Mouse (Mus musculus) urinary bladder, postnatal 14 days (tissue): ENCODE results near the gene Cyth3.

Source experiments
- DNase-seq: peaks from one replicate; pipeline ENCODE4 v3.0.0; 2021; ENCODE audit warnings: low spot score

Gene Cyth3

DNA sequence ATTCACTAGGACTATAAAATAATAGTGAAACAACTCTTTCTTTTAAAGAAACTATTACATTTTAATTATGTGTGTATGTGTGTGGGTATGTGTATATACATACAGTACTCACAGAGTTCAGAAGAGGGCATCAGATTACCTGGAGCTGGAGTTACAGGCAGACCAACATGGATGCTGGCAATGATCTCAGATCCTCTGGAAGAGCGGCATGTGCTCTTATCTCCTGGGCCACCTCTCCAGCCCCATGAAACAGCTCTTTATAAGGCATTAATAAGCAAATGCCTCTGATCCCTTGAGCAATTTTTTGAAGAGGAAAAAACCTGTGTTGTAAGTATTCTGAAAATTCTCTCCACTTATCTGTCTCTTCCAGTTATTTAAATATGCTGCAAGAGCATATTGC, 43.8 kb downstream of the Cyth3 start:
- DNase-seq = no peak

DNA sequence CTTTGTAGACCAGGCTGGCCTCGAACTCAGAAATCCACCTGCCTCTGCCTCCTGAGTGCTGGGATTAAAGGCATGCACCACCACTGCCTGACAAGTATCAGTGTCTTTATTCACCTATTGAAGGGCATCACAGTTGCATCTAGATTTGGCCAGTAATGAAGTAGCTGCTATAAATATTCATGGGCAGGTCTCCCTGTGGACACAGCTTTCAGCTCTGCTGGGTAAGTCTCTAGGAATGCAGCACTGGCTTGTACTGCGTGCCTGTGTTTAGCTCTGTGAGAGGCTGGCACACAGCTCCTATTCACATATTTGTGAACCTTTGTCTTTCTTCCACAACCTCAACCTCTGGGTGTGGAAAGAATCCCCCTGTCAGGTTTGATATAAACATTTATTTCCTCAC, 46.6 kb downstream of the Cyth3 start:
- DNase-seq = peak; percentile 34

DNA sequence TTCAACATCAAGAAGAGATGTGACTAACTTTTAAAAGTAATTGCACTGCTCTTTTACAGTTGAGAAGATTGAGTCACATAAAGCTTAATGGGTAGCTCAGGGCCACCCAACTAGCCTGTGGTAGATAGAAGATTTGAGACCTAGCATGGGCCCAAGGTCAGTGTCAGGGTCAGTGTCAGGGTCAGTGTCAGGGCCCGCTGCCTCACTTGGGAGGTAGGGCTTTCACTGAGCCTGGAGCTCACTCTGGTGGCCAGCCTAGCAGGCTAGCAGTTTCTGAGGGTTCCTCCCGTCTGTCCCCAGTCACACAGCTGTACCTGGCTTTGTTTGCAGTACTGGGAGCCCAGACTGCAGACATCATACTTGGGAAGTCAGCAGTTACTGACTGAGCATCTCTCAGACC, 47.1 kb downstream of the Cyth3 start:
- no peak for DNase-seq

DNA sequence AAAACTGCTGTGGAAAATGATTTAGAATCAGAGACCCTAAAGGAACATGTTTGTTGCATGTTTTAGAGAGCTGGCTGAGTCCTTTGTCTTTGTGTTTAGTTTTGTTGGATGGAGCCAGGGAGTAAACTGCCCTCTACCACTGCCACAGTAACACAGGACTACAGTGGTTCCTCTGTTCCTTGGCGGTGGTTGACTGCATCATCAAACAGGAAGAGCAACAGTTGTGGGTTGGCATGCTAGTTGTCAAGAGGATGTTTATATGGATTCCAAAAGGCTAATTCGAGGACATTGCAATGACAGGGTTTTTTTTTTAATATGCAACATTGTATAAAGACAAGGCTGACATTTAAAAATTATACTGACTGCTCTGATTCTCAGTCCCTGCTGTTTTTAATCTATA, 47.6 kb downstream of the Cyth3 start:
- DNase-seq = no peak

DNA sequence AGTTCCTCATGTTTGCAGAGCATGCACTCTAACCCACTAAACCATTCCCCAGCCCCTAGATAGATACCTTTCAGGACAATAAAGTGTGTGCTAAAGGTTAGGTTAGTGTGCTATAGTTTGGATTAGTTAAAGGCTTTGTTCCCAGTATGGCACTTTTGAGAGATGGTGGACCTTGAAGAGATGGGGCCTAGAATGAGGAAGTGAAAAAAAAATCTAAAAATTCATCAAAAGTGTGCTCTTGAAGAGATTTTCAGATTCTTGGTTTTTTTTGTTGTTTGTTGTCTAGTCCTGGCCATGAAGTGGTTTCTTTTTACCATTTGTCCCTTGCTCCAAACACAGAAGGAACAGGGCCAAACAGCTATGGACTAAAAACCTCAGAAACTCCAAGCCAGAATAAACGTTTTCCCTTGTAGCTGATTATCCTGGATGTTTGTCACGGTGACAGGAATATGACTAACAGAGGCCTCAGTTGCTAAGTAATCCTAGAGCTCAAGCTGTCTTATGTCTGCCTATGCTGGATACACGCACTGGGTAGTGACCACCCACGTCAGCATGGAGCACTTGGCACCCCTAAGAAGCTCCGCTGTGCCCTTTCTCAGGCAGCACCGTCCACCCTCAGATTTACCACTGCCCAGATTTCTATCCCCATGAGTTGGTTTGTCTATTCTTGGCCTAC, 48.6 kb downstream of the Cyth3 start:
- no peak for DNase-seq

- DNase-seq = no peak
Measured at GRCm38 (mm10) chr5:143674576-143674975, 52.3 kb downstream of the Cyth3 start.

GRCm38 (mm10) chr5:143676218-143676985, 54.2 kb downstream of the Cyth3 start:
- no peak for DNase-seq

GRCm38 (mm10) chr5:143677363-143677762, 55.1 kb downstream of the Cyth3 start:
- no peak for DNase-seq

GRCm38 (mm10) chr5:143678634-143679271, 56.5 kb downstream of the Cyth3 start:
- no peak for DNase-seq

DNA sequence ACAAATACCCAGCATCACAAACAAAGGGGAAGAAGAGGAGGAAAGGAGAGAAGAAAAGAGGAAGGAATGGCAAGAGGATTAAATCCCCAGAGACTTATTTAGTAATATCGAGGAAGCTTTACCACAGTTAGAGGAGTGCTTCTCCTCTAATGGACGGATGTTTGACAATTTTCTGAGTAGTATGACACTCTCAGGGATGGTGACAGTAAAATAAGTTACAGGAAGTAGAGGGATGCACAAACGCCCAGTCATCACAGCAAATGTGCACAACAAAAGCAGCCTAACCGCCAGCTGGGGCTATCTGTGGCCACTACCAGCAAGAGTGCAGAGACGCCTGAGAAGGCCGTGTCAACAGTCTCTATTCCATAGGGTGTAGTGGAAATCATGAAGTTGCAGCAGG, 57.4 kb downstream of the Cyth3 start:
- DNase-seq = no peak

DNA sequence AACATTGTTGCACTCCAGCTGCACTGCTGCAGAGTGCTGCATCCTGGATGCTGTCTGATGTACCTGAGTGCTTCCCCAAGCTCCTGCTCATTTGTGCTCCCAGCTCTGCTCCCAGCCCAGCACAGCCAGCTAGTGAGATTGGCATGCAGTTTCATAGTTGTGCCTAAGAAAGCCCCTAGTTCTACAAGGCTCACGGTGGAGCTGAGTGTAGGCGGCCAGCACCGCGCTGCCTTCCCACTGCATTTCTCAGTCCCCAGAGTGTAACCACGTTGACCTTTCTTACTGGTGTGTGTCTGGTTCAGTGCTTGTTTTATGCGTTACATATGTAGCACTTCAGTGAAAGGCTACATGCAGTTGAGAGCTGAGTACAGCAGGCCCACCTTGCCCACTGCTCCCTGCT, 61.4 kb downstream of the Cyth3 start:
- no peak for DNase-seq

DNA sequence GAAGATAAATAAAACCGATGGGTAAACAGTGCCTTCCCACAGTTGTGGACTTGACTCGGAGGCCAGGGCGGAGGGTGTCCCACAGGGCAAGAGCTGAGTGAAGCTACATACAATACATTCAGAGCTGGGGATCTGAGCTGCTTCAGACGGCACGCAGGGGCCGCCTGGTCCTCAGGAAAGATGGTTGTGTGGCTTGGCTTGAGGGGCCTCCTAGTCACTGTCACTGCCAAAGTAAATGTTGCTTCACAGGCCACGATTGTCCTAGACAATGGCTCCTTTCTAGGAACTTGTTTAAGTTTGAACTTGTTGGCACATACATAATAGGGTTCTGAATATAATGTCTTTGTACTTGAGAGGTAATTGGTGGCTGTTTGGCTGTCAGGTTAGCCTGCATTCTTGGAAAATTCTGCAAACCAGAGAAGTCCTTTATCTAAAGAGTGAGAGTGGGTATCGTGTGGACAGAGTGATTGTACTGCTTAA, 62.7 kb downstream of the Cyth3 start:
- DNase-seq = no peak

DNA sequence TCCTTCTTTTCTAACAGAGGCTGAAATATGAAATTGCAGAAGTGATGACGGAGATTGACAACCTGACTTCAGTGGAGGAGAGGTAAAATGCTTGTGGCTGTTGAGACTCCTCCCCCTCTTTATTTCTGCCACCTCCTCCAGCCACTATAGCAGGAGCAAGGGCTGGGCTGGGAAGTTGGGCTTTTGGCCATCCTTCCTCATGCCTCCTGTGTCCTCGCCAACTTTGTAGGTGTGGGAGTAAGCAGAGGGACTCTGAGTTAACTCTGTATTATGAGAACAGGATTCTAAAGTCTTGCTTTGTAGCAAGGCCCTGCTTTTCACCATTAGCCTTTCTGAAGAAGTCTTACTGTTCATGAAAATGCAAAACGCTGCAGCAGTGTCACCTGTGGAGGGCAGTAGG, 64.2 kb downstream of the Cyth3 start:
- no peak for DNase-seq

- no peak for DNase-seq
Measured at GRCm38 (mm10) chr5:143687589-143687988, 65.3 kb downstream of the Cyth3 start.

DNA sequence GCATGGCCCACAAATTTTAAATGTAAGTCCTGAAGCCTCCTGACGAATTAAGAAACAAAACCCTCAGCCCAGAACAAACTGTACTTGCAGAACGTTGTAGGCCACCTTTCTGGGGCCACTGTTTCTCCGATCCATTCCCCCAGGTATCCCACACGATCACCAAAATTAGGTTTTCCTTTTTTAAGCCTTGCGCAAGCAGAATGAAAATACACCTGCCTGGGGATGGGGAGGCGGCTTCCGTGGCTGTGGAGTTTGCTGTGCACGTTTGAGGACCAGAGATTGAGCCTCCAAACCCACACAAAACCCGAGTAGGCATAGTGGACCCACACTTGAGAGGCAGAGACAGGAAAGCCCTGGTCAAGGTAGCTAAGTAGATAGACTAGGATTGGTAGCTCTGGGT, 68.1 kb downstream of the Cyth3 start:
- DNase-seq = no peak

GRCm38 (mm10) chr5:143690926-143691325, 68.7 kb downstream of the Cyth3 start:
- no peak for DNase-seq

- peak; percentile 25 for DNase-seq
Measured at GRCm38 (mm10) chr5:143696323-143696722, 74.1 kb downstream of the Cyth3 start.

DNA sequence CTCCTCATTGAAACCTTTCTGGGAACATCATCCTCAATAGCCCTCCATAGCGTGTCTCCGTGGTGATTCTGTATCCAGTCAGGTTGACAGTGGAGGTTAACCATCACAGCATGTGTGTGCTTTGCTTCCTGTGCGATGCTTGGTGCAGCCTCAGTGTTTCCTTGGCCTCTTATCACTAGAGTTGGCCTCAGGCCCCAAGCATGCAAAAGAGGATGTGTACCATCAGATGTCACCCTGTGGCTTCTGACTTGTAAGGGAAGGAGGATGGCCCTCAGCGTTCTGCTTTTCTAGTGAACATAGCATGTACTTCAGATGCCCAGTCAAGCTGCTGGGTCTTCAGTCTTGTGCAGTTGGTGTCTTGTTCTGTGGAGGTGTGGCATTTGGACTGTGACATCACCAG, 76.2 kb downstream of the Cyth3 start:
- DNase-seq = no peak

DNA sequence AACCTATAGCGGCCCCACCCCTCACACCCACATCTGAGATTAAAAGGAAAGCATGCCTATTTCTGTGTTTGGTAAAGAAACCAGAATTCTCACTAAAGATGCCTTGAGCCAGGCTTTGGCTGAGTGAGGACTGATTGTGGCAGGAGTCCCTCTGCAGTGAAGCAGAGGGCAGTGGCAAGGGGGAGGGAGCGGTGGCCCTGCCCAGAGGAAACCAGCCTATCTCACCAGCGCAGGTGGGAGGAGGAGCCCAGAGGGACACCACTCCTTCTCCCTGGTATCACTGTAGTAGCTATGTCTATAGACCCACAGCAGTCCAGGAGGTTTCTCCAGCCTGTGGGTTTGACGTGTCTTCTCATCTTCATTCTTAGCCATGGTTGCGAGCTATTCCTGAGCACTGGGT, 78.0 kb downstream of the Cyth3 start:
- DNase-seq = no peak

- DNase-seq = no peak
Measured at GRCm38 (mm10) chr5:143701074-143701473, 78.8 kb downstream of the Cyth3 start.

DNA sequence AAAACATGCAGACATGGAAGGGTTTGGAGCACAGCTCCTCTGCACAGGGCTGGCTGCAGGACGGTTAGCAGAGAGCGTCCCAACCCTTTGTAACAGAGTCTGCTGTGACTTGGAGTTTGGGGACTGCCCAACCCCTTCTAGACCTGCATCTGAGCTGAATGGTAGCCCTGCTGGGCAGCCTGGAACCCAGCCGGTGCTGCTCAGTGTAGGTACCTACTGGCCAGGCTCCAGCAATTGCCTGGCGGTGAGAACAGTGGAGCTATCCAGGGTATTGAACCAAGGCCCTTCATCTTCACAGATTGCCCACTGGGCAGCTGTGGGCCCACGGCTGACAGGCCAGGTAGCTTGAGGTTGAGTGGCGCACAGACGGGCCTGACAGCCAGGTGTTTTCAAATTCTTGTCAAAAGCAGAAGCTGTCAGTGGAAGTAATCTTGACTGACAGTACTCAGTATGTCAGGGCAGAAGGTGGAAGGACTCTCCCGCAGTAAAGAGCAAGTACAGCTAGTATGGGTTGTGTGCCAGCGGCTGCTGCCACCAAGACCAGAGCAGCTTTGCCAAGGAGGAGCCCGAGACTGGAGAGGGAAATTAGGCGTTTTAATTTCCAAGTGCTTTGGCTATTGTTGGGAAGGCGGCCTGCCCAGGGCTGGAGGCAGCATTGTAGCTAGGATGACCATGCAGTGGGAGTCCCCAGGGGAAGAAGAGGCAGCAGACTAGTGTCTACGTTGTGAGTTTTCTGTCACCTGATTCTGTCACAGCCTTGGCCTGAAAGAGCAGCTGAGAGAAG, 82.8 kb downstream of the Cyth3 start:
- no peak for DNase-seq

GRCm38 (mm10) chr5:143705659-143705982, 83.4 kb downstream of the Cyth3 start:
- no peak for DNase-seq
